Mouse (Mus musculus) heart, embryonic 15.5 days (tissue): Measurements from ENCODE around the gene Tram2. TPM values are rescaled to one million over a fixed set of nuclear protein-coding genes. Genes with fewer than 3 reads are reported as not detected.

ENCODE experiments used
- ATAC-seq: fragments of 200-750 bp; cut with Nextera tagmentation; replicated peaks from 2 replicates; pipeline ENCODE4 v1.8.0; 2017; ENCODE audit warnings: low read depth, moderate TSS enrichment; ENCODE audit not compliant: insufficient number of reproducible peaks, insufficient read depth, low FRiP score
- H3K27ac ChIP-seq: fragments of 300-500 bp; sonication (generic); 2 replicates; pipeline ENCODE4 v1.5.1; 2015; ENCODE audit warnings: mild to moderate bottlenecking, inconsistent platforms
- H3K27me3 ChIP-seq: fragments of 300-500 bp; sonication (generic); 2 replicates; pipeline ENCODE4 v1.6.1; 2015; ENCODE audit warnings: inconsistent platforms
- H3K36me3 ChIP-seq: fragments of 300-500 bp; sonication (generic); 2 replicates; pipeline ENCODE4 v1.6.1; 2015; ENCODE audit warnings: mild to moderate bottlenecking, inconsistent platforms
- H3K4me1 ChIP-seq: fragments of 300-500 bp; sonication (generic); replicated peaks from 2 replicates; pipeline ENCODE4 v1.6.1; 2015; ENCODE audit warnings: inconsistent platforms
- H3K4me2 ChIP-seq: fragments of 300-500 bp; sonication (generic); 2 replicates; pipeline ENCODE4 v1.6.1; 2015; ENCODE audit warnings: inconsistent platforms, mild to moderate bottlenecking, moderate library complexity
- H3K4me3 ChIP-seq: fragments of 300-500 bp; sonication (generic); 2 replicates; pipeline ENCODE4 v1.5.1; 2015; ENCODE audit warnings: mild to moderate bottlenecking, inconsistent platforms
- H3K9ac ChIP-seq: fragments of 300-500 bp; sonication (generic); 2 replicates; pipeline ENCODE4 v1.6.1; 2015; ENCODE audit warnings: mild to moderate bottlenecking, inconsistent platforms
- H3K9me3 ChIP-seq: fragments of 300-500 bp; sonication (generic); replicated peaks from 2 replicates; pipeline ENCODE4 v1.6.1; 2016; ENCODE audit warnings: inconsistent platforms
- WGBS: fragments of 180-500 bp; shearing (Covaris S2); methylation state at CpG from one replicate; pipeline ENCODE4 v1.1.7; 2015; ENCODE audit warnings: mixed read lengths; 5-methylcytosine and 5-hydroxymethylcytosine counted together
- polyA plus RNA-seq: library from polyadenylated mRNA; unstranded; fragments of >200 nt; fragmentation: Nextera tagmentation; extraction: Ambion mirVana; gene quantifications from 2 replicates; pipeline ENCODE4 v1.2.1, GENCODE M21; 2015

Tram2 gene
- polyA plus RNA-seq, 1 experiment from 2014 or later = 3.4 TPM

DNA sequence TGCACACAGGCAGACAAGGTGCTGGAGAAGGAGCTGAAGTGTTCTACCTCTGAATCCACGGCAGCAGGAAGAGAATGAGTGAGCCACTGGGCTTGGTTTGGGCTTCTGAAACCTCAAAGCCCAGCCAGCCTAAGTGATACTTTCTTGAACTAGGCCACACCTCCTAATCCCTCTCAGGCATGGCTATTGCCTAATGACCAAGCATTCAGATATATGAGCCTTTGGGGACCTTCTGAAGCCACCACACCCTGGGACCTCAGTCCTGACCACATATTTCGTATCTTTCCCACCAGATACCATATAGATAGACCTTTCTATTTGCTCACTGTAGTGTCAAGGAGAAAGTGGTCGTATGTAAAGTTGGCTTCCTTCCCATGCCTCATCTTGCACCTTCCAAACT lies 85.3 kb downstream of the Tram2 start:
- no peak for ATAC-seq
- no peaks in the 10 kb centered on the region for H3K27me3 ChIP-seq
- no peak overlapping the region for H3K9ac ChIP-seq
- no peaks in the 10 kb centered on the region for H3K36me3 ChIP-seq
- H3K4me3 ChIP-seq = no peak overlapping the region
- H3K4me1 ChIP-seq = peaks cover 26% of the 10 kb centered on the region
- no peaks in the 10 kb centered on the region for H3K9me3 ChIP-seq
- no peak overlapping the region for H3K4me2 ChIP-seq
- no peak overlapping the region for H3K27ac ChIP-seq
- 68% methylated on average over 3 of the region's 3 CpGs for WGBS

DNA sequence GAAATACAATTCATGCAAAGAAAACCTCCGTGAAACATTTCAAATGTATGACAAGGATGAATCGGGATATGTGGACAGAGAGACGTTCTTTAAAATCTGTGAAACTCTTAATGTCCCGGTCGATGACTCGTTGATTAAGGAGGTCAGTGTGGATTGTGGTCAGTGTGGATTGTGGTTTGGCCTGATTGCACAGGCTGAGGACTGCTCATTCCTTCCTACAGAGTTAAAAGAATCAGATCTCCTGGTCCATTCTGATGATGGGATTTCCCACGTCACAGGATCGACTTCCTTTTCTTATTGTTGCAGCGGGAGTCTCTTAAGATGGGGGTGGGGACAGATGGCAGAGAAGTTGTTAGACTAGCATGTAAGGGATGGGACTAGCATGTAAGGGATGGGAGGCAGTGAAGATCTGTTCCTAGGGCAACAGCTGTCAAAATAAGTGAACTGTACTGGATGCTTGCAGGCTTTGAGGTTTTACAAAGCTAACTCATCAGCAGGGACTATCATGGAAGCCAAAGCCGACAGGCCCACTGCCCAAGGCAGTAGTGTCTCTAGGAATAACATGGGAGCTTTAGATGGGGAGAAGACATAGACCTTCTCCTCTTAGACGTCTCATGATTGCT lies 89.5 kb downstream of the Tram2 start:
- Histone ChIP-seq H3K36me3 (no peaks in the 10 kb centered on the region), H3K9ac (no peak overlapping the region), H3K27me3 (no peaks in the 10 kb centered on the region), H3K27ac (no peak overlapping the region), H3K4me2 (no peak overlapping the region), H3K4me3 (no peak overlapping the region), H3K9me3 (no peaks in the 10 kb centered on the region), H3K4me1 (no peaks in the 10 kb centered on the region)
- no peak for ATAC-seq
- WGBS = 82% methylated on average over 11 of the region's 11 CpGs

GRCm38 (mm10) chr1:20986378-20987056 lies 92.5 kb downstream of the Tram2 start:
- Histone ChIP-seq H3K4me1 (no peaks in the 10 kb centered on the region), H3K27me3 (no peaks in the 10 kb centered on the region), H3K27ac (no peak overlapping the region), H3K4me2 (no peak overlapping the region), H3K36me3 (no peaks in the 10 kb centered on the region), H3K9me3 (no peaks in the 10 kb centered on the region), H3K4me3 (no peak overlapping the region), H3K9ac (no peak overlapping the region)
- ATAC-seq = no peak
- WGBS = 56% methylated on average over 10 of the region's 10 CpGs

GRCm38 (mm10) chr1:20984582-20984981 lies 94.4 kb downstream of the Tram2 start:
- Histone ChIP-seq H3K4me3 (no peak overlapping the region), H3K4me1 (no peaks in the 10 kb centered on the region), H3K9ac (no peak overlapping the region), H3K27me3 (no peaks in the 10 kb centered on the region), H3K36me3 (no peaks in the 10 kb centered on the region), H3K9me3 (no peaks in the 10 kb centered on the region), H3K27ac (no peak overlapping the region), H3K4me2 (no peak overlapping the region)
- ATAC-seq = no peak
- 76% methylated on average over 4 of the region's 4 CpGs for WGBS

DNA sequence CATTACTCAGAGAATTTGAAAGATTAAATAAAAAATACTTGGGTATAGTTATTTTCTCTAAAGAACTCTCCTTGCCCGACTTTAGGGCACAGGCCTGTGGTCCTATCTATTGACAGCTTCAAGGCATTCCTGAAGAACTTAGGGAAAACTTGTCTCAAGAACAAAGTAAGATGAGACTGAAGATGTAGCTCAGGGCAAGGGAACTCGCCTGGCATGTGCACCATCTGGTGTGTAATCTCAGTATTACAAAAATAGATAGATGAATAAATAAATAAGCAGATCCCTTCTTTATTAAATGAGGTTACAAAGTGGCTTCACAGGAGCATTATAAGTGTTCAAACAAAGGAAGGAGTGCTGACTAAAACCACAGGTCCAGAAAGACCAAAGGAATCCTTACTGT lies 94.9 kb downstream of the Tram2 start:
- Histone ChIP-seq H3K4me3 (no peak overlapping the region), H3K4me2 (no peak overlapping the region), H3K9ac (no peak overlapping the region), H3K9me3 (no peaks in the 10 kb centered on the region), H3K27me3 (no peaks in the 10 kb centered on the region), H3K36me3 (no peaks in the 10 kb centered on the region), H3K4me1 (no peaks in the 10 kb centered on the region), H3K27ac (no peak overlapping the region)
- ATAC-seq = no peak
- 66% methylated on average over 2 of the region's 2 CpGs for WGBS

GRCm38 (mm10) chr1:20981764-20982163 lies 97.3 kb downstream of the Tram2 start:
- WGBS = 85% methylated on average over 6 of the region's 6 CpGs
- no peak for ATAC-seq
- Histone ChIP-seq H3K27me3 (no peaks in the 10 kb centered on the region), H3K4me1 (no peaks in the 10 kb centered on the region), H3K4me3 (no peak overlapping the region), H3K9me3 (no peaks in the 10 kb centered on the region), H3K36me3 (no peaks in the 10 kb centered on the region), H3K4me2 (no peak overlapping the region), H3K9ac (no peak overlapping the region), H3K27ac (no peak overlapping the region)

DNA sequence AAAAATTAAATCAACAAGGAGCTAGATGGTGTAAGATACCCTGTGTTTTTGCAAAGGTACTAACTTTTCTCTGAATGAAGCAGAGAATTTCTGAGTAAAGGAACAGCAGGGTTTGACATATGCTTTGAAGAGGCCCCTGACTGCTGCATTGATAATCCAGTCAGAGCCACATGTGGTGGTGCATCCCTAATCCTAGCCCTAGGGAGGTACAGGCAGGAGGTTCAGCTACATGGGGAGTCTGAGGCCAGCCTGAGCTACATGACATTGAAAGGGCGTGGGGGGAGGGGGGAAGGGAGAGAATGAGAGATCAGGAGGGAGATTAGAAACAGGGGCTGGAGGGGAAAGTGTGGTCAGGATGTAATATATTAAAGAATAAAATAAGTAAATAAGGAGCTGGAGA lies 98.5 kb downstream of the Tram2 start:
- H3K27me3 ChIP-seq = no peaks in the 10 kb centered on the region
- WGBS = 57% methylated on average over 1 of the region's 1 CpGs

DNA sequence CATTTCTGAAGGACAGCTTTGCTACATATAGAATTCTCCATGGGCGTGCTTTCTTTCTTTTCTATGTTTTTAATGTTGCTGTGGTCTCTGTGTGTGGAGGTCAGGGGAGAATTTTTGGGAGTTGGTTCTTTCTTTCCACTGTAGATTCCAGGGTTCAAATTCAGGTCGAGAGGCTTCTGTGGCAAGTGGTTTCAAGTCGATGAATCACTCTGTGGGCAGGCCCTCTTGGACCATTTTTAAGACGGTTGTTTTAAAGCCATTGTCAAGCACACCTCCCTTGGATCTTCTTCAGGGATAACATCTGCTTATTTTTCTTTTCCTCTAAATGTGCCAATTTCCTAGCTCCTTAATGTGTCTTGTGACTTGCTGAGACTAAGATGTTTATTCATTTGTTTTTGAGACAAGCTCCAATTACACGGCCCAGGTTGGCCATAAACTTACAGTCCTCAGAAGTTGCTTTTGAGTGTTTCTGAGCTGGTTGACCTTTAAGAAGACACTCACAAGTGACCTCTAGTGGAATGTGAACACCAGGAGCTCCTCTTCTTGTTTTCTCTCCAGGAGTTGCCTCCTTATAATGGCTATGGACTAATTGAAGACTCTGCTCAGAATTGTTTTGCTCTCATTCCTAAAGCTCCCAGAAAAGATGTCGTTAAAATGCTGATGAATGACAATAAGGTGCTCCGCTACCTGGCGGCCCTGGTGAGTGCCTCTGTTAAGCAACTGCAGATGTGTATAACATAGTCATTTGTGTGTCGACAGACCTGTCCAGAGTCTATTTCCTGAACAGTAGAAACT lies 104.5 kb downstream of the Tram2 start:
- WGBS = 65% methylated on average over 9 of the region's 9 CpGs

More for the DNA sequence above, 98.5 kb downstream of the Tram2 start:
- H3K4me2 ChIP-seq = no peak overlapping the region
- no peaks in the 10 kb centered on the region for H3K9me3 ChIP-seq
- no peaks in the 10 kb centered on the region for H3K4me1 ChIP-seq
- H3K36me3 ChIP-seq = no peaks in the 10 kb centered on the region
- ATAC-seq = no peak
- no peak overlapping the region for H3K4me3 ChIP-seq
- H3K9ac ChIP-seq = no peak overlapping the region
- no peak overlapping the region for H3K27ac ChIP-seq

GRCm38 (mm10) chr1:20973389-20973788 lies 105.6 kb downstream of the Tram2 start:
- 86% methylated on average over 6 of the region's 6 CpGs for WGBS
- Histone ChIP-seq H3K4me2 (no peak overlapping the region), H3K4me3 (no peak overlapping the region), H3K27me3 (no peaks in the 10 kb centered on the region), H3K9ac (no peak overlapping the region), H3K36me3 (no peaks in the 10 kb centered on the region), H3K9me3 (no peaks in the 10 kb centered on the region), H3K27ac (no peak overlapping the region), H3K4me1 (no peaks in the 10 kb centered on the region)
- ATAC-seq = no peak

More for the DNA sequence above, 104.5 kb downstream of the Tram2 start:
- no peak overlapping the region for H3K27ac ChIP-seq
- no peaks in the 10 kb centered on the region for H3K4me1 ChIP-seq
- no peaks in the 10 kb centered on the region for H3K27me3 ChIP-seq
- H3K9me3 ChIP-seq = no peaks in the 10 kb centered on the region
- H3K9ac ChIP-seq = no peak overlapping the region
- no peak overlapping the region for H3K4me3 ChIP-seq
- H3K36me3 ChIP-seq = no peaks in the 10 kb centered on the region
- no peak for ATAC-seq
- H3K4me2 ChIP-seq = no peak overlapping the region

- H3K4me3 ChIP-seq = no peak overlapping the region
- no peaks in the 10 kb centered on the region for H3K27me3 ChIP-seq
- WGBS = 76% methylated on average over 2 of the region's 2 CpGs
- no peak overlapping the region for H3K4me2 ChIP-seq
- H3K36me3 ChIP-seq = no peaks in the 10 kb centered on the region
- no peak for ATAC-seq
- no peaks in the 10 kb centered on the region for H3K9me3 ChIP-seq
- H3K27ac ChIP-seq = no peak overlapping the region
- H3K4me1 ChIP-seq = no peaks in the 10 kb centered on the region
- H3K9ac ChIP-seq = no peak overlapping the region
Observed at GRCm38 (mm10) chr1:20969642-20970041, 109.4 kb downstream of the Tram2 start.

- Histone ChIP-seq H3K9me3 (no peaks in the 10 kb centered on the region), H3K9ac (no peak overlapping the region), H3K36me3 (no peaks in the 10 kb centered on the region), H3K4me1 (peaks cover 4% of the 10 kb centered on the region), H3K27me3 (no peaks in the 10 kb centered on the region), H3K4me2 (no peak overlapping the region), H3K27ac (no peak overlapping the region), H3K4me3 (no peak overlapping the region)
- no peak for ATAC-seq
- WGBS = 66% methylated on average over 3 of the region's 3 CpGs
Observed at GRCm38 (mm10) chr1:20954876-20955275, 124.2 kb downstream of the Tram2 start.
